Mouse (Mus musculus): ENCODE results near the gene 1700102P08Rik.

Gene 1700102P08Rik

GRCm38 (mm10) chr9:108392676-108393075 lies at the start of gene 1700102P08Rik:
1700102P08Rik (plus strand) TSS chr9:108392805.
- no peak for DNase-seq

DNA sequence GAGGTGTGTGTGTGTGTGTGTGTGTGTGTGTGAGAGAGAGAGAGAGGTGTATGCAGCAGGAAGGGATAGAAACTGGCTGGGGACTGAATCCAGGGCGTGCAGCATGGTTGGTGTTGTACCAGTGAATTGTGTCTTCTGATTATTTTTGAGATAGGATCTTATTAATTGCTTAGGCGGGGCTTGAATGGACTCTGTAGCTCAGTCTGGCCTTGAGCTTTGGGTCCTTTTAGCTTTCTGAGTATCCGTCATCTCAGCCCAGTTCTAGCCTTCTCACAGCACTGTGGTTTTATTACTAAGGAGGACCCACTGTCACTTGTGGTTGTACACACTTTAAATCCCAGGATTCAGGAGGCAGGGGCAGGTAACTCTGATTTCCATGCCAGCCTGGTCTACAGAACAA lies 49.3 kb upstream of the 1700102P08Rik start:
- DNase-seq, result no peak

DNA sequence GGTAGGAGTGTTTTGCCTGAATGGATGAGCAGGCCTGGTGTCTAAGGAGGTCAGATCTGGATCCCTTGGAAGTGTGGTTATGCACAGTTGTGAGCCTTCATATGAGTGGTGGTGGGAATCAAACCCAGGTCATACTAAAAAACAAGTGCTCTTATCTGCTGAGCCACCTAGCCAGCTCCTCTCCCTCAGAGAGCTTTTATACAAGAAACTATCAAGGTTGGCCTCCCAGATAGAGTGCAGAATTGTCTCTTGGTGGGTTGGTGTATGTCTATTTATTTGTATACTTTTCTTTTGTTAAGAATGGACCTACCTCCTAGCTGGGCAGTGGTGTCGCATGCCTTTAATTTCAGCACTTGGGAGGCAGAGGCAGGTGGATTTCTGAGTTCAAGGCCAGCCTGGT lies 48.8 kb upstream of the 1700102P08Rik start:
- no peak for DNase-seq

DNA sequence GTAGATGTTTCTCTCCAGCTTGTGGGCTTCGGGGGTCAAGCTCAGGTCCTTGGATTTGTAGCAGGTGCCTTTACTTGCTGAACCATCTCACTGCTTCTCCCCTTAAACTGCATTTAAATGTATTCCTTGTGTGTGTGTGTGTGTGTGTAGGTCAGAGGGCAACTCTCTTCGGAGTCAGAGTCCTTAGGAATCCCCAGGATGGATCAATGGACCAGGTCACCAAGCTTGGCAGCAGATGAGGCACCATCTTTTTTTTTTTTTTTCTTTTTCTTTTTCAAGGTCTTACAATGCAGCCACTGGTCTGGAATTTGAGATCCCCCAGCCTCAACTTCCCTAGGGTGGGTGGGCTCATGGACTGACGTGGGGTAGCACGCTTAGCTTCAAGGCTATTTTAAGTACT lies 48.1 kb upstream of the 1700102P08Rik start:
- DNase-seq, result no peak

DNA sequence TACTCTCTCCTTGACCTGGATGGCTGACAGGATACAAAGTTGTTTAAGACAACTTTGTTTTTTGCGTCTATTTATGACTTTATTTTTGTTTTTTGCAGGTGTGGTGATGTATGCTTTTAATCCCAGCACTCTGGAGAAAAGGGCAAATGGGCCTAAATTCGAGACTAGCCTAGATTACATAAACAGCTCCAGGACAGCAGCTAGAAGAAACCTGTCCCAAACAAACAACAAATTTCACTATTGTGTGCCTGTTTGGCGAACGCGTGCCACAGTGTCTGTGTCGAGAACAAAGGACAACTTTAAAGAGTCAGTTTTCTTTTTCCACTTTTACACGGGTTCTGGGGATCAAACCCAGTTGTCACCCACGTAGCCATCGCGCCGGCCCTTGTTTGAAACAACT lies 45.6 kb upstream of the 1700102P08Rik start:
- DNase-seq, result no peak

DNA sequence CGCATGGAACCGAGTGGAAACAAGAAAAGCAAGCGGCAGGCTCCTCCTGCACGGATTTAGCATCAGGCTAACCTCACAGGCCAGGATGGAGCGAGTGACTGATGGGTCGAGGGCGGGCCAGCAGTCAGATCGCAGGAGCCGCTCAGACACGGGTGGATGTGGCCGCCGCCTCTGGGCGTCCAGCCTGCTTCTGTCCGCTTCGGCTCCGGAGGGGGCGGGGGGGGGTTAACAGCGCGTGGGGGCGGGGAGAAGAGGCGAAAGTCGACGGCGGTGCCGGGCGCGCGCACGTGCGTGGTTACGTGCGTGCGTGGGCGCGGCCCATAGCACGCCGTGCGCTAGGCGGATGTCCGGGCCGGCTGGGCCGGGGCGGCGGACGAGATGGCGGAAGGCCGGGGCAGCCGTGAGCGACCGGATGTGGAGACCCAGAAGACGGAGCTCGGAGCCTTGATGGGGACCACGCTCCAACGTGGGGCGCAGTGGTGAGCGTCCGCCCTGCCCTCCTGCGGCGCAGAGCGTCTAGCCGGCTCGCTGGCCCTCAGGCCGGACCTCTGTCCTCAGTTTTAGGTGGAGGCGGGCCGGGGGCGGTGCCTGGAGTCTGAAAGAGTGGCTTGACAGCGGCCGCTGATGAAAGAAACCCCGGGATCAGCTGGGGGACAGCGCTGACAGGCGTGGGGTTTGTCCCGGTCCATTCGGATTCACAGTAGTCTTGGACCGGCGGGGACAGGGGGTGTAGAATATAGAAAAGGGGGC lies 44.9 kb upstream of the 1700102P08Rik start, which contains the start of gene Usp4:
Gene Usp4 (plus strand): TSS at position 314 of the 750 bp plus-strand sequence.
- peak; percentile 90 for DNase-seq

DNA sequence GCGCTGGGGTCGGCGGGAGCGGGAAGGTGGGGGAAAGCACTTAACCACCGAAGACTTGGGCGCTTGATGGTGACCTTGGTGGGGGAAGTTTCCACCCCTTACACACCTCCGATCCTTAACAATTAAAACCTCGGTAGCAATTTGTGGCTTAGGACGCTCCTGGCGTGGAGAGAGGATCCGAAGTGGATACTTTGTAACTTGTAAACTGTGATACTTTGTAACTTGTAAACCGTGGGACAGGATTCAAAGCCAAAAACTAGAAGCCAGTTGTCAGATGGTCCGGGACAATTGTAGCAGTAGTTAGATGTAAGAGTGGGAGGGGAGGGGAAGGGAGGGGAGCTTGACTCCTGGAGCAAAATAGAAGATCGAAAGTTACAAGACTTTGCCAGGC lies 44.3 kb upstream of the 1700102P08Rik start:
- DNase-seq, result no peak

DNA sequence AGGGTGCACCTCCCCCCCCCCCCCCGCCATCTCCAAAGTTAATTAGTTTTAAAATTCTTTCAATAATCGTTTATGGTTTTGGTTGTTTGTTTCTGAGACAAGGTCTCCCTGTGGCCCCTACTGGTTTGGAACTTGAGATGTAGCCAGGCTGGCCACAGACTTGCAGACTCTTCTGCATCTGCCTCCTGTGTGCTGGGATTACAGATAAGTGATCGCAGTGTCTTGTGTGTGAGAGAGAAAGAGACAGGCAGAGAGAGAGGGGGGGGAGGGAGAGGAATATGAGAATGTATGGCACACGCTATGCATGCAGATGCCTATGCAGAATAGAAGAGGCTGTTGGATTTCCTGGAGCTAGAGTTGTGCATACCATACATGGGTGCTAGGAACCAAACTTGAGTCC lies 42.9 kb upstream of the 1700102P08Rik start:
- DNase-seq, result no peak

- DNase-seq, result no peak
Measured at GRCm38 (mm10) chr9:108378234-108378633, 14.4 kb upstream of the 1700102P08Rik start.

- DNase-seq, result no peak
Measured at GRCm38 (mm10) chr9:108378736-108379135, 13.9 kb upstream of the 1700102P08Rik start.

- DNase-seq, result no peak
Measured at GRCm38 (mm10) chr9:108379294-108379693, 13.3 kb upstream of the 1700102P08Rik start.

DNA sequence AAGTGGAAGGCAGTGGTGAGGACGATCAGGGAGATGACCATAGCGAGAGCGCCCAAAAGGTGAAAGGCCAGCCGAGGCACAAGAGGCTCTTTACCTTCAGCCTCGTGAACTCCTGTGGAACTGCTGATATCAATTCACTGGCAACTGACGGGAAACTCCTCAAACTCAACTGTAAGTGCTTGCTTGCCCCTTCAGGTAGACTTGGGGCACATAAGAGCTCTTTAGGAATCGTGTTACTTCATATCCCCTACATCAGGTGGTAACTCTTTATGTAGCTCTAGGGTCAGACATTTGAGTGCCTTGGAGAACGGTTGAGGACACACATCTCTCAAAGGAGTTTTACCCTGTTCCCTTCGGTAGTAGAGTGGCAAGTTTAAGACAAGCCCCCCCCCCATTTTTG lies 11.2 kb upstream of the 1700102P08Rik start:
- DNase-seq, result no peak

GRCm38 (mm10) chr9:108385006-108385405 lies 7.6 kb upstream of the 1700102P08Rik start:
- no peak for DNase-seq

GRCm38 (mm10) chr9:108386816-108387215 lies 5.8 kb upstream of the 1700102P08Rik start:
- no peak for DNase-seq

DNA sequence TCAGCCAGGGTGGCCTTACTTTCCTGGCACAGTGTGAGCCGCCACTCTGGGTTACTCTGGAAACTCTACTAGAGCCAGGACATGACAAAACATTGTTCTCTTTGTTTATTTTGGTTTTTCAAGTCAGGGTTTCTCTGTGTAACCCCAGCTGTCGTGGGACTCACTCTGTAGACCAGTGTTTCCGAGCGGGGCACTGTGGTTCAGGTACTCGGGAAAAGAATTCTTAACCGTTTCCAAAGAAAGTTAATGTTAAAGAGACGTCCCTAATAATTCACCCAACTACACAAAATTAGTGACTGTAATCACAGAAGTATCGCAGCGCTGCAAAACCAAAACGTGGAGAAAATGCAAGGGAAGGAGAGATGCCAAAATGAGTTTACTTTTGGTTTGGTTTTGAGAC lies 4.0 kb upstream of the 1700102P08Rik start:
- DNase-seq, result no peak

- DNase-seq, result no peak
Measured at GRCm38 (mm10) chr9:108389220-108389619, 3.4 kb upstream of the 1700102P08Rik start.

GRCm38 (mm10) chr9:108394191-108394590 lies 1.6 kb downstream of the 1700102P08Rik start:
- no peak for DNase-seq

GRCm38 (mm10) chr9:108395427-108395826 lies 2.8 kb downstream of the 1700102P08Rik start:
- DNase-seq, result no peak

DNA sequence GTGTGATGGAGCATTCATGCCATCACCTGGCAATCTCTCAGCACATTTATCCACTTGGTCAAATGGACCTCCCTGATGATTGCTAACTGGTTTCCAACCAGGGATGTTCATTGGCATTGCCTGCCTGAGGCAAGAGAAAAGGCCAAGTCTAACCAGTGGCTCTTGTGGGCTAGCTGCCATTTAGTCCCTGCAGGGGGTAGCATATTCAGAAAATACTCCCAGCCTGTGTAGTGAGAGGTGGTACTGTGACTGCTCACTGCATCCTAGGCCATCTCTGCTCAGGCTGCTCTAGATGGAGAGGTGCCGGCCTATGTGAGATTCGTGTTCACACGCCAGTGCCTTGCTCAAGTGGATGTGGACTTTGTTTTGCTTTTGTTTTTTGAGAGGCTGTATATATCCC lies 5.7 kb downstream of the 1700102P08Rik start:
- no peak for DNase-seq

DNA sequence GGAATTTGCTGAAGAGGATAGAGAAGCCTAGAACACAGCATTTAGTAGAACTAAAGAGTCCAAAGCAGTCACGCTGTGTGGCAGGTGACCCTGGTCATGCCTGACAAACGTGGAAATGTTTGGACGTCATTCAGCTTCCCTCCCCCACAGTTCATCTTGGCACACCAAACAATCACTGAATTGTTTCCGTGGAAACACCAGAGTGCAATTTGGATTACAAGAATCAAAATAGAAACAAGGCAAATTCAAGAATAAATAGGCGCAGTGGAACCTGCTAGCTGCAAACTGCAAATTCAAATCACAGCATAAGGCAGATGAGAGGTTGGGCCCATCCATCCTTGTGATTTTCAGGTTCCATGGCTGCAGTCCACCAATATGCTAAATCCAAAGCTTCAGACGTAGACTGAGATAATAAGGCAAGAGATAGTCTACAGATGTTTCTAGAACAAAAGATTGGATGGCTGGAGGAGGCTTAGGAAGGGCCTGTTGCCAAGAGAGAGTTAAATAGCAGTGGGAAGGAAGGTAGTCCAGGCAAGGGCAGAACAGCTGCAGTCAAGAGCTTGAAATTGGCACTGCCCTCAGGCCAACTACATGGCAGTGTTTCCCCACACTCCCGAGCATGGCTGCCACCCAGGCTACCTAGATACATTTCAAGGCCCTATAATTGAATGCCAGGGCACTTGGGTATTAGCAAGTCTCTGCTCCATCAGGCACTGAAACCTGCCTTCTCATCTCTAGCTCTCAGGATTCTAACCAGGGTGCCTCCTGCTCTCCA lies 8.8 kb downstream of the 1700102P08Rik start:
- DNase-seq, result peak; percentile 38

DNA sequence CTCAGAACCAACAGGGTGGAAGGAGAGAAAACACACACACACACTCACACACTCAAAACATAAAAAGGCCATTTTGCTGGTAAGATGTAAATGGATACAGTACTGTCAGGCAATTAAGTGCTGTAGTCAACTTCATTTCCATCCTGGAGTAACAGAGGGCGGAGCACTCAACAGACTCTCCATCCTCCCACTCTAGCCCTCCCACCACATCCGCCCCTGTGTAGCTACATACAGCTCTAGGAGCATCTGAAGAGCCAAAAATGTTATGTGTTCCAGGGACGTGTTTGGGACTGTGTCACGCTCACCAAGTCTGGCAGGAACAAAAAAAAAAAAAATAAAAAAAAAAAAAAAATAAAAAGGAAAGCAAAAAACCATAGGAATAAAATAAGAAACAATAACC lies 10.5 kb downstream of the 1700102P08Rik start:
- DNase-seq, result no peak

- DNase-seq, result no peak
Measured at GRCm38 (mm10) chr9:108404451-108404850, 11.8 kb downstream of the 1700102P08Rik start.

GRCm38 (mm10) chr9:108409535-108409934 lies 16.9 kb downstream of the 1700102P08Rik start:
- DNase-seq, result no peak

GRCm38 (mm10) chr9:108411381-108411942 lies 18.9 kb downstream of the 1700102P08Rik start:
- DNase-seq, result no peak
